Mouse (Mus musculus): Measurements from ENCODE around the gene Sphkap. TPM values are rescaled to one million over a fixed set of nuclear protein-coding genes. Genes with fewer than 3 reads are reported as not detected.

The Sphkap gene
- polyA plus RNA-seq, 1 experiment from 2014 or later = 1.1 TPM

- Histone ChIP-seq H3K4me3 (no peak overlapping the region), H3K9ac (no peak overlapping the region), H3K4me1 (no peaks in the 10 kb centered on the region), H3K27me3 (no peaks in the 10 kb centered on the region), H3K36me3 (no peaks in the 10 kb centered on the region), H3K27ac (no peak overlapping the region), H3K9me3 (no peaks in the 10 kb centered on the region), H3K4me2 (replicated peaks) (no peak overlapping the region)
- WGBS = 84% methylated on average over 9 of the region's 9 CpGs
- no peak for ATAC-seq (ENCODE audit: low FRiP score, low read depth)
Measured at GRCm38 (mm10) chr1:83276637-83277036, 131.4 kb downstream of the Sphkap start.

- no peak for ATAC-seq (ENCODE audit: low FRiP score, low read depth)
- no peak overlapping the region for H3K27ac ChIP-seq
- H3K4me1 ChIP-seq = no peaks in the 10 kb centered on the region
- 72% methylated on average over 1 of the region's 1 CpGs for WGBS
- H3K4me3 ChIP-seq = no peak overlapping the region
- no peaks in the 10 kb centered on the region for H3K36me3 ChIP-seq
- no peak overlapping the region for H3K4me2 ChIP-seq (replicated peaks)
- H3K9me3 ChIP-seq = no peaks in the 10 kb centered on the region
- H3K27me3 ChIP-seq = no peaks in the 10 kb centered on the region
- H3K9ac ChIP-seq = no peak overlapping the region
Measured at GRCm38 (mm10) chr1:83251746-83252145, 156.3 kb downstream of the Sphkap start.

GRCm38 (mm10) chr1:83248235-83248746 is 159.7 kb downstream of the Sphkap start:
- H3K4me2 ChIP-seq (replicated peaks) = no peak overlapping the region
- H3K36me3 ChIP-seq = no peaks in the 10 kb centered on the region
- H3K27ac ChIP-seq = no peak overlapping the region
- H3K4me1 ChIP-seq = no peaks in the 10 kb centered on the region
- 66% methylated on average over 1 of the region's 1 CpGs for WGBS
- no peaks in the 10 kb centered on the region for H3K27me3 ChIP-seq
- no peak for ATAC-seq (ENCODE audit: low FRiP score, low read depth)
- H3K4me3 ChIP-seq = no peak overlapping the region
- no peaks in the 10 kb centered on the region for H3K9me3 ChIP-seq
- no peak overlapping the region for H3K9ac ChIP-seq

- Histone ChIP-seq H3K9ac (no peak overlapping the region), H3K9me3 (no peaks in the 10 kb centered on the region), H3K27me3 (no peaks in the 10 kb centered on the region), H3K4me2 (replicated peaks) (no peak overlapping the region), H3K36me3 (no peaks in the 10 kb centered on the region), H3K4me1 (no peaks in the 10 kb centered on the region), H3K4me3 (no peak overlapping the region), H3K27ac (no peak overlapping the region)
- 76% methylated on average over 3 of the region's 3 CpGs for WGBS
- no peak for ATAC-seq (ENCODE audit: low FRiP score, low read depth)
Measured at GRCm38 (mm10) chr1:83227946-83228345, 180.1 kb downstream of the Sphkap start.

- H3K27me3 ChIP-seq = no peaks in the 10 kb centered on the region
- no peak for ATAC-seq (ENCODE audit: low FRiP score, low read depth)
- no peak overlapping the region for H3K4me3 ChIP-seq
- H3K4me2 ChIP-seq (replicated peaks) = no peak overlapping the region
- no peaks in the 10 kb centered on the region for H3K4me1 ChIP-seq
- H3K27ac ChIP-seq = no peak overlapping the region
- no peaks in the 10 kb centered on the region for H3K36me3 ChIP-seq
- H3K9me3 ChIP-seq = no peaks in the 10 kb centered on the region
- H3K9ac ChIP-seq = no peak overlapping the region
Measured at GRCm38 (mm10) chr1:83224423-83224960, 183.5 kb downstream of the Sphkap start.

GRCm38 (mm10) chr1:83223072-83223471 is 184.9 kb downstream of the Sphkap start:
- no peak overlapping the region for H3K4me2 ChIP-seq (replicated peaks)
- WGBS = 86% methylated on average over 1 of the region's 1 CpGs
- no peak overlapping the region for H3K4me3 ChIP-seq
- no peaks in the 10 kb centered on the region for H3K9me3 ChIP-seq
- no peak overlapping the region for H3K9ac ChIP-seq
- H3K27me3 ChIP-seq = no peaks in the 10 kb centered on the region
- no peaks in the 10 kb centered on the region for H3K4me1 ChIP-seq
- no peak overlapping the region for H3K27ac ChIP-seq
- no peaks in the 10 kb centered on the region for H3K36me3 ChIP-seq
- ATAC-seq (ENCODE audit: low FRiP score, low read depth) = no peak

- no peak overlapping the region for H3K4me2 ChIP-seq (replicated peaks)
- H3K9me3 ChIP-seq = no peaks in the 10 kb centered on the region
- no peak overlapping the region for H3K4me3 ChIP-seq
- no peaks in the 10 kb centered on the region for H3K36me3 ChIP-seq
- no peak for ATAC-seq (ENCODE audit: low FRiP score, low read depth)
- no peaks in the 10 kb centered on the region for H3K4me1 ChIP-seq
- no peaks in the 10 kb centered on the region for H3K27me3 ChIP-seq
- H3K27ac ChIP-seq = no peak overlapping the region
- no peak overlapping the region for H3K9ac ChIP-seq
- 29% methylated on average over 1 of the region's 1 CpGs for WGBS
Measured at GRCm38 (mm10) chr1:83218260-83218659, 189.7 kb downstream of the Sphkap start.

- Histone ChIP-seq H3K9ac (no peak overlapping the region), H3K27me3 (no peaks in the 10 kb centered on the region), H3K4me1 (no peaks in the 10 kb centered on the region), H3K4me3 (no peak overlapping the region), H3K9me3 (no peaks in the 10 kb centered on the region), H3K4me2 (replicated peaks) (no peak overlapping the region), H3K27ac (no peak overlapping the region), H3K36me3 (no peaks in the 10 kb centered on the region)
- ATAC-seq (ENCODE audit: low FRiP score, low read depth) = no peak
- WGBS = 84% methylated on average over 1 of the region's 1 CpGs
Measured at GRCm38 (mm10) chr1:83209981-83210380, 198.0 kb downstream of the Sphkap start.

Other genes with a start within 250 kb of the Sphkap start
- gene Daw1, start 248.4 kb downstream of the Sphkap start, polyA plus RNA-seq (2015; fragmentation: Nextera tagmentation; extraction: Ambion mirVana) = 0.14 TPM in 1 of 2 replicates, not detected in the other